Mouse (Mus musculus): Measurements from ENCODE around the gene Ube2j1. TPM values are rescaled to one million over a fixed set of nuclear protein-coding genes. Genes with fewer than 3 reads are reported as not detected.

Gene Ube2j1
- polyA plus RNA-seq, 1 experiment from 2014 or later = 55.8 TPM

- H3K9me3 ChIP-seq (replicated peaks) = no peaks in the 10 kb centered on the region
- H3K27ac ChIP-seq = no peak overlapping the region
- no peak for ATAC-seq (ENCODE audit: low FRiP score)
- no peaks in the 10 kb centered on the region for H3K27me3 ChIP-seq
- H3K4me1 ChIP-seq = 0 out of 2 replicates have a peak, but pooled peaks cover 9% of the 10 kb centered on the region
- H3K36me3 ChIP-seq = no peaks in the 10 kb centered on the region
- no peak overlapping the region for H3K4me3 ChIP-seq
- WGBS = 79% methylated on average over 11 of the region's 11 CpGs
- H3K4me2 ChIP-seq (replicated peaks) = no peak overlapping the region
- no peak overlapping the region for H3K9ac ChIP-seq
Measured at GRCm38 (mm10) chr4:33077161-33077560, 45.9 kb downstream of the Ube2j1 start.

GRCm38 (mm10) chr4:33077724-33078123, 46.5 kb downstream of the Ube2j1 start:
- no peak for ATAC-seq (ENCODE audit: low FRiP score)

GRCm38 (mm10) chr4:33078492-33078891, 47.3 kb downstream of the Ube2j1 start:
- no peaks in the 10 kb centered on the region for H3K9me3 ChIP-seq (replicated peaks)
- WGBS = 85% methylated on average over 3 of the region's 3 CpGs
- no peak overlapping the region for H3K4me3 ChIP-seq
- H3K4me2 ChIP-seq (replicated peaks) = no peak overlapping the region
- H3K36me3 ChIP-seq = no peaks in the 10 kb centered on the region
- no peaks in the 10 kb centered on the region for H3K4me1 ChIP-seq
- no peak overlapping the region for H3K9ac ChIP-seq
- no peaks in the 10 kb centered on the region for H3K27me3 ChIP-seq
- ATAC-seq (ENCODE audit: low FRiP score) = no peak
- H3K27ac ChIP-seq = no peak overlapping the region

More at GRCm38 (mm10) chr4:33077724-33078123, 46.5 kb downstream of the Ube2j1 start:
- no peak overlapping the region for H3K27ac ChIP-seq
- H3K36me3 ChIP-seq = no peaks in the 10 kb centered on the region
- H3K4me3 ChIP-seq = no peak overlapping the region
- 0 out of 2 replicates have a peak, but pooled peaks cover 6% of the 10 kb centered on the region for H3K4me1 ChIP-seq
- H3K9ac ChIP-seq = no peak overlapping the region
- 71% methylated on average over 8 of the region's 8 CpGs for WGBS
- no peak overlapping the region for H3K4me2 ChIP-seq (replicated peaks)
- H3K27me3 ChIP-seq = no peaks in the 10 kb centered on the region
- no peaks in the 10 kb centered on the region for H3K9me3 ChIP-seq (replicated peaks)

- ATAC-seq (ENCODE audit: low FRiP score) = no peak
- Histone ChIP-seq H3K36me3 (no peaks in the 10 kb centered on the region), H3K4me2 (replicated peaks) (no peak overlapping the region), H3K27ac (no peak overlapping the region), H3K4me1 (no peaks in the 10 kb centered on the region), H3K9me3 (replicated peaks) (no peaks in the 10 kb centered on the region), H3K27me3 (no peaks in the 10 kb centered on the region), H3K9ac (no peak overlapping the region), H3K4me3 (no peak overlapping the region)
- 84% methylated on average over 6 of the region's 6 CpGs for WGBS
Measured at GRCm38 (mm10) chr4:33099118-33099694, 68.0 kb downstream of the Ube2j1 start.

Other genes with a start within 250 kb of the Ube2j1 start
- gene Lyrm2, start 231.2 kb upstream of the Ube2j1 start, polyA plus RNA-seq (2016; fragmentation: Nextera tagmentation; extraction: Ambion mirVana) = 162 and 169 TPM in 2 replicates
- gene Ankrd6, start 80.6 kb upstream of the Ube2j1 start, polyA plus RNA-seq (2016; fragmentation: Nextera tagmentation; extraction: Ambion mirVana) = 25.7 and 27.5 TPM in 2 replicates
- 40.1 and 44.2 TPM in 2 replicates for gene Rragd, start 48.4 kb upstream of the Ube2j1 start, polyA plus RNA-seq (2016; fragmentation: Nextera tagmentation; extraction: Ambion mirVana)
- 0.29 and 0.40 TPM in 2 replicates for gene Gabrr2, start 31.6 kb downstream of the Ube2j1 start, polyA plus RNA-seq (2016; fragmentation: Nextera tagmentation; extraction: Ambion mirVana)
- gene Gabrr1, start 101.1 kb downstream of the Ube2j1 start, polyA plus RNA-seq (2016; fragmentation: Nextera tagmentation; extraction: Ambion mirVana) = not detected in 2 replicates
- gene Pm20d2, start 158.3 kb downstream of the Ube2j1 start, polyA plus RNA-seq (2016; fragmentation: Nextera tagmentation; extraction: Ambion mirVana) = 1.4 and 3.0 TPM in 2 replicates
- gene Srsf12, start 177.6 kb downstream of the Ube2j1 start, polyA plus RNA-seq (2016; fragmentation: Nextera tagmentation; extraction: Ambion mirVana) = 23.3 and 25.1 TPM in 2 replicates